Mouse (Mus musculus): ENCODE results near the gene Bhlhe23. TPM values are rescaled to one million over a fixed set of nuclear protein-coding genes. Genes with fewer than 3 reads are reported as not detected.

The Bhlhe23 gene
- polyA plus RNA-seq, 1 experiment, result not detected

- no peak overlapping the region for H3K4me3 ChIP-seq (ENCODE audit: insufficient read depth, low read depth, low read length)
- TF ChIP-seq POLR2A (IDR thresholded peaks at IDR 0.05; ENCODE audit: insufficient read depth, low read depth, low read length), result no peak
- WGBS, result 21% methylated on average over 8 of the region's 8 CpGs
- no peak overlapping the region for H3K27ac ChIP-seq (ENCODE audit: insufficient read depth, low read depth, low read length)
- H3K4me1 ChIP-seq (ENCODE audit: control insufficient read depth, insufficient read depth, low read length), result peaks cover 21% of the 10 kb centered on the region
These were observed 50.7 kb downstream of the Bhlhe23 start for GRCm38 (mm10) chr2:180725856-180726629.

GRCm38 (mm10) chr2:180725414-180725778 is 51.3 kb downstream of the Bhlhe23 start:
- Histone ChIP-seq H3K27ac (ENCODE audit: insufficient read depth, low read depth, low read length) (no peak overlapping the region; the same call in 1 of the 2 replicates), H3K4me3 (ENCODE audit: insufficient read depth, low read depth, low read length) (no peak overlapping the region), H3K4me1 (ENCODE audit: control insufficient read depth, insufficient read depth, low read length) (peaks cover 21% of the 10 kb centered on the region)
- TF ChIP-seq CTCF (IDR thresholded peaks at IDR 0.05; ENCODE audit: insufficient read depth, low read depth, low read length) (no peak), POLR2A (IDR thresholded peaks at IDR 0.05; ENCODE audit: insufficient read depth, low read depth, low read length) (no peak)
- 5% methylated on average over 6 of the region's 6 CpGs for WGBS

- Histone ChIP-seq H3K4me3 (ENCODE audit: insufficient read depth, low read depth, low read length) (no peak within 1 kb of the TSS), H3K4me1 (ENCODE audit: control insufficient read depth, insufficient read depth, low read length) (peaks cover 21% of the 10 kb centered on the region), H3K27ac (ENCODE audit: insufficient read depth, low read depth, low read length) (no peak within 1 kb of the TSS; the same call in 1 of the 2 replicates)
- 5% methylated on average over 18 of the region's 18 CpGs for WGBS
- TF ChIP-seq POLR2A (IDR thresholded peaks at IDR 0.05; ENCODE audit: insufficient read depth, low read depth, low read length) (no peak), CTCF (IDR thresholded peaks at IDR 0.05; ENCODE audit: insufficient read depth, low read depth, low read length) (no peak)
These were observed 51.9 kb downstream of the Bhlhe23 start, which contains the start of gene Slc17a9 for GRCm38 (mm10) chr2:180724585-180725413. Slc17a9 (plus strand) TSS chr2:180725263.

Other genes with a start within 250 kb of the Bhlhe23 start
- gene Mrgbp, start 195.6 kb downstream of the Bhlhe23 start, polyA plus RNA-seq (2012; ENCODE audit: insufficient read depth, insufficient read length, low replicate concordance, missing spikeins), result not detected in 2 replicates
- gene Ogfr, start 187.7 kb downstream of the Bhlhe23 start, polyA plus RNA-seq (2012; ENCODE audit: insufficient read depth, insufficient read length, low replicate concordance, missing spikeins), result 125 TPM in 1 of 2 replicates, not detected in the other
- gene Col9a3, start 179.1 kb downstream of the Bhlhe23 start, polyA plus RNA-seq (2012; ENCODE audit: insufficient read depth, insufficient read length, low replicate concordance, missing spikeins), result not detected in 2 replicates
- not detected in 2 replicates for gene Tcfl5, start 134.2 kb downstream of the Bhlhe23 start, polyA plus RNA-seq (2012; ENCODE audit: insufficient read depth, insufficient read length, low replicate concordance, missing spikeins)
- gene Dido1, start 66.9 kb downstream of the Bhlhe23 start, polyA plus RNA-seq (2012; ENCODE audit: insufficient read depth, insufficient read length, low replicate concordance, missing spikeins), result 63.1 TPM in 1 of 2 replicates, not detected in the other
- not detected in 2 replicates for gene Gid8, start 66.8 kb downstream of the Bhlhe23 start, polyA plus RNA-seq (2012; ENCODE audit: insufficient read depth, insufficient read length, low replicate concordance, missing spikeins)
- not detected in 2 replicates for gene Slc17a9, start 51.6 kb downstream of the Bhlhe23 start, polyA plus RNA-seq (2012; ENCODE audit: insufficient read depth, insufficient read length, low replicate concordance, missing spikeins)
- gene Ythdf1, start 144.0 kb upstream of the Bhlhe23 start, polyA plus RNA-seq (2012; ENCODE audit: insufficient read depth, insufficient read length, low replicate concordance, missing spikeins), result not detected in 2 replicates
- not detected in 2 replicates for gene Birc7, start 152.1 kb upstream of the Bhlhe23 start, polyA plus RNA-seq (2012; ENCODE audit: insufficient read depth, insufficient read length, low replicate concordance, missing spikeins)
- not detected in 2 replicates for gene Nkain4, start 177.8 kb upstream of the Bhlhe23 start, polyA plus RNA-seq (2012; ENCODE audit: insufficient read depth, insufficient read length, low replicate concordance, missing spikeins)
- gene Arfgap1, start 190.3 kb upstream of the Bhlhe23 start, polyA plus RNA-seq (2012; ENCODE audit: insufficient read depth, insufficient read length, low replicate concordance, missing spikeins), result not detected in 2 replicates
- gene Col20a1, start 209.6 kb upstream of the Bhlhe23 start, polyA plus RNA-seq (2012; ENCODE audit: insufficient read depth, insufficient read length, low replicate concordance, missing spikeins), result not detected in 2 replicates

Measured in olfactory bulb, adult 2 months (tissue).